Mouse (Mus musculus) layer of hippocampus, adult 8-10 months (tissue): Measurements from ENCODE around the gene Cd5. TPM values are rescaled to one million over a fixed set of nuclear protein-coding genes. Genes with fewer than 3 reads are reported as not detected.

Source experiments
- DNase-seq, 2 experiments: peaks; one replicate each; pipeline ENCODE4 v3.0.0; 2022; ENCODE audit warnings: low spot score in 2 of 2
- total RNA-seq, 4 experiments: library from RNA; stranded (reverse); gene quantifications; 2 replicates each; pipeline ENCODE4 v1.2.4; 2022

The Cd5 gene
- total RNA-seq, 4 experiments from 2014 or later, result 0.14 to 0.59 (median 0.58) TPM; not detected in 1

GRCm38 (mm10) chr19:10676656-10677055 lies 62.1 kb downstream of the Cd5 start:
- no peak for DNase-seq

- DNase-seq, result no peak
These were observed 65.5 kb downstream of the Cd5 start for GRCm38 (mm10) chr19:10673275-10673674.

- no peak for DNase-seq
These were observed 66.9 kb downstream of the Cd5 start for GRCm38 (mm10) chr19:10671854-10672417.

DNA sequence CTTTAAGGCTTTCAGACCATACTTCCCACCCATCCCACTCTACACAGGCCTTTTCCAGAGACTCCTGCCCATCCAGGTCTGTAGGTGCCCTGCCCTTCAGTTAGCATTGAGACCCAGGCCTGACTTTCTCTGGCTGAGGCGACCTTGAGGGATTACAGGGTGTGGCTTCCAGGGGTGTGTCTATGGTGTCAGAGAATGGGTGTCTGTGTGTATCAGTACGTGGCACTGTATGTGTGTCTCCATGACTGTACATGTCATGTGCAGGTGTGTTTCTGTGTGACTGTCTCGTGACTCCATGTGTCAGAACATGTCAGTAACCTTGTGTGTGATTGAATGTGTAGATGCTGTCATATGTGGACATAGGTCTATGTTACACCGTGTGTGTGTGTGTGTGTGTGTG lies 67.5 kb downstream of the Cd5 start:
- DNase-seq, result no peak

Other genes with a start within 250 kb of the Cd5 start
- 10 to 100 TPM; 75.6 to 85.5 (median 83.0) TPM for gene Cpsf7, start 213.7 kb downstream of the Cd5 start, total RNA-seq
- 10 to 100 TPM; 48.8 to 64.9 (median 58.2) TPM for gene Sdhaf2, start 212.9 kb downstream of the Cd5 start, total RNA-seq
- gene Tmem216, start 182.8 kb downstream of the Cd5 start, total RNA-seq, result 10 to 100 TPM; 10.1 to 14.1 (median 13.3) TPM
- gene Cyb561a3, start 161.8 kb downstream of the Cd5 start, total RNA-seq, result 10 to 100 TPM in 3 of 4 experiments, 1 to 10 TPM in 1; 9.8 to 15.8 (median 12.8) TPM
- gene Tmem138, start 161.6 kb downstream of the Cd5 start, total RNA-seq, result 10 to 100 TPM; 12.8 to 19.3 (median 15.4) TPM
- gene Ddb1, start 133.7 kb downstream of the Cd5 start, total RNA-seq, result 100 to 1,000 TPM; 191 to 201 (median 197) TPM
- 10 to 100 TPM; 15.3 to 21.4 (median 19.9) TPM for gene Tkfc, start 133.3 kb downstream of the Cd5 start, total RNA-seq
- gene Vwce, start 104.8 kb downstream of the Cd5 start, total RNA-seq, result under 1 TPM; 0.64 to 0.96 (median 0.86) TPM
- not detected for gene Pga5, start 60.9 kb downstream of the Cd5 start, total RNA-seq
- gene Vps37c, start 50.3 kb downstream of the Cd5 start, total RNA-seq, result 10 to 100 TPM; 18.0 to 22.6 (median 20.7) TPM
- under 1 TPM in 3 of 4 experiments, not detected in 1; 0.16 to 0.20 (median 0.18) TPM for gene Cd6, start 91.1 kb upstream of the Cd5 start, total RNA-seq
- 10 to 100 TPM in 2 of 4 experiments, 1 to 10 TPM in 2; 1.1 to 19.4 (median 6.8) TPM for gene Slc15a3, start 100.7 kb upstream of the Cd5 start, total RNA-seq
- gene Tmem132a, start 130.9 kb upstream of the Cd5 start, total RNA-seq, result 100 to 1,000 TPM; 132 to 156 (median 148) TPM
- gene Tmem109, start 143.0 kb upstream of the Cd5 start, total RNA-seq, result 10 to 100 TPM; 48.5 to 57.8 (median 54.0) TPM
- gene Prpf19, start 156.2 kb upstream of the Cd5 start, total RNA-seq, result 100 to 1,000 TPM; 188 to 216 (median 197) TPM
- not detected for gene Zp1, start 181.6 kb upstream of the Cd5 start, total RNA-seq
- gene Ptgdr2, start 198.2 kb upstream of the Cd5 start, total RNA-seq, result under 1 TPM in 2 of 4 experiments, not detected in 2; 0.16 to 0.35 TPM
- 10 to 100 TPM in 2 of 4 experiments, 1 to 10 TPM in 2; 8.1 to 10.5 (median 9.8) TPM for gene Ccdc86, start 210.3 kb upstream of the Cd5 start, total RNA-seq
- not detected for gene Ms4a10, start 235.7 kb upstream of the Cd5 start, total RNA-seq